Mouse (Mus musculus): Measurements from ENCODE around the gene Gm20388. TPM values are rescaled to one million over a fixed set of nuclear protein-coding genes. Genes with fewer than 3 reads are reported as not detected.

Gm20388 gene
- polyA plus RNA-seq, 1 experiment from 2014 or later = not detected

DNA sequence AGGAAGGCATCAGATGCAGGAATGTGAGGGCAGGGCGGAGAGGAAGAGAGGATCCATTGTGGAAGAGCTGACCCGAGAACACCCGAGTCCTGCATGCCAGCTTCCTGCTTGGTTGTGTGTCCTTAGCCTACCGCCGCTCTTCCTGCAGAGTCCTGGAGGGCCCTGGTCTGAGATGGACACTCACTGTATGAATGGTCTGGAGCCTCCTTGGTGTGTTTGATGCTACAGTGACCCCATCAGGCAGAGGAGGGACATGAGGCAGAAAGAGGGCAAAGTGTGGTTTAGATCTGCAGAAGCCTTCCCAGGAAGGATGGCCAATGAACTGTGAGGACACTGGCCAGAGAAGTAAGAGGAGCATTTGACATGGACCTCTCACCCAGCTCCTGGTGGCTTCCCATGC is 3244.5 kb downstream of the Gm20388 start:
- 72% methylated on average over 5 of the region's 5 CpGs for WGBS
- H3K27ac ChIP-seq (replicated peaks in 1 of 2; ENCODE audit: control insufficient read depth in 1 of 2, insufficient read depth in 1 of 2, low read depth in 2 of 2, low read length in 2 of 2) = no peak overlapping the region
- no peaks in the 10 kb centered on the region for H3K36me3 ChIP-seq (ENCODE audit: control insufficient read depth, insufficient read depth, low read length)
- no peaks in the 10 kb centered on the region for H3K27me3 ChIP-seq (ENCODE audit: control insufficient read depth, insufficient read depth, low read length)
- no peak overlapping the region for H3K9ac ChIP-seq (ENCODE audit: low read length)
- H3K4me1 ChIP-seq (ENCODE audit: control insufficient read depth in 2 of 2, insufficient read depth in 2 of 2, low read length in 2 of 2) = peaks cover 24 to 25% of the 10 kb centered on the region in 2 experiments
- ATAC-seq (ENCODE audit: insufficient number of reproducible peaks, insufficient read depth, low FRiP score, low read depth) = no peak
- H3K9me3 ChIP-seq (ENCODE audit: control insufficient read depth, low read length) = no peaks in the 10 kb centered on the region
- H3K4me2 ChIP-seq (ENCODE audit: low read length) = no peak overlapping the region
- H3K4me3 ChIP-seq (ENCODE audit: control insufficient read depth in 1 of 2, insufficient read depth in 1 of 2, low read depth in 1 of 2, low read length in 2 of 2) = no peak overlapping the region

DNA sequence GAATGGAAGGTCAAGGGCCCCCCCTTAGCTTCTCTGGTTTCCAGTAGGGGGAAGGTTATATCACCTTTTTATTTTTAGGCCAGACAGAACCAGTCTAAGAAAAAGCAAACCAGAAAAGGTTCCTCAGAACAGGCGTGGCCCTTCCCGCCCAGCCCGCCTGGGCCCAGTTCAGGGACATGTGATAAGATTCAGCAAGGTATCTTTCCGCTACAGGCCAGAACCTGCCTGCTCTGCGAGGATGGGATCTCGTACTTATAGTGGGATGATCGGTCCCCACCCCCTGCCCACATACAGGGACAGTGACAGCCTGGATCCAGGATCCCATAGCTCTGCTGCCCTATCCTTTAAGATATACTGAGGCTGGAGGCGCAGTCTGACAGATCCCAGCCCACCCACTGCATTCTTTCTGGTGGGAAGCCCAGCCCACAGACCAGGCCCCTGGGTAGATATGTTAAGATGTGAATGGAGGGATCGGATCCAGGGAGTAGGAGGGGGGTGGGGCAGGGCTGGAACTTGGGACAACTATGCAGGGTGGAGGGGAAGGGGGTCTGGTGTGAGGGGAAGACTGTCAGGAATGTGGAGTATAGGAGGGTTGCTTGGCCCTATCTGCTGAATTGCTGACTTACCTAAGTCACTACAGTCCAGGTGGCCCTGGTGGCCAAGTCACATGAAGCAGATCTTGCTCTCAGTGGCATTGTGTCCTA is 3245.6 kb downstream of the Gm20388 start:
- H3K27ac ChIP-seq (replicated peaks in 1 of 2; ENCODE audit: control insufficient read depth in 1 of 2, insufficient read depth in 1 of 2, low read depth in 2 of 2, low read length in 2 of 2) = no peak overlapping the region
- H3K9ac ChIP-seq (ENCODE audit: low read length) = peak overlapping the region; percentile 22; the same call in 1 of the 2 replicates
- no peaks in the 10 kb centered on the region for H3K36me3 ChIP-seq (ENCODE audit: control insufficient read depth, insufficient read depth, low read length)
- peaks cover 24 to 25% of the 10 kb centered on the region in 2 experiments for H3K4me1 ChIP-seq (ENCODE audit: control insufficient read depth in 2 of 2, insufficient read depth in 2 of 2, low read length in 2 of 2)
- no peak overlapping the region for H3K4me3 ChIP-seq (ENCODE audit: control insufficient read depth in 1 of 2, insufficient read depth in 1 of 2, low read depth in 1 of 2, low read length in 2 of 2)
- no peaks in the 10 kb centered on the region for H3K27me3 ChIP-seq (ENCODE audit: control insufficient read depth, insufficient read depth, low read length)
- 40% methylated on average over 9 of the region's 9 CpGs for WGBS
- ATAC-seq (ENCODE audit: insufficient number of reproducible peaks, insufficient read depth, low FRiP score, low read depth) = no peak
- H3K4me2 ChIP-seq (ENCODE audit: low read length) = no peak overlapping the region
- no peaks in the 10 kb centered on the region for H3K9me3 ChIP-seq (ENCODE audit: control insufficient read depth, low read length)

DNA sequence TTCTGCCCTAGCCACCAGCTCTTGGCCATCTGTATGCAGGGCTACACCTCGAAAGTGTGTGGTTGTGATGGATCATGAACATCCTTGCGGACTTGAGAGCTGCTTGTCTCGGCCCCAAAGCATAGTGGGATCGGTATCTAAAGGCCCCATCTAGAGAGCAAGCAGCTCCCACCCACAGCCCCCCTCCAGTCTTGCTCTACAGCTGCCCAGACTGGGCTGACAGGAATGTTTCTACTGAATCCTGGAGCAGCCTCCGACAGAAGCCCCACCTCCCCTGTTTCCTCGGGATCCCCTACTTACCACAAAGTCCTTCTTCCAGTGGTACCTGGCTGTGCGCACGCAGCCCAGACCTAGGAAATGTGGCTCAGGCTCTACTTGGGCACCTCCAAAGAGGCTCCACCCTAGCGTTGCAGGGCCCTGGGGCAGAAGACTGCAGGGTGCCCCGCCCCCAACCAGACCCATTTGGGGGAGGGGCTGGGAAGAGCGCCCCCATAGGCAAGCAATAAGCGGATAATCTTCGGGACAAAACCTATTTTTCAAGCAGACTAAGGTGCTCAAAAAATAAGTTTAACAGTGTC is 3247.3 kb downstream of the Gm20388 start, which contains the start of gene Sult5a1:
TSS of gene Sult5a1 (minus strand) at position 428 of the 578 bp plus-strand sequence.
- H3K36me3 ChIP-seq (ENCODE audit: control insufficient read depth, insufficient read depth, low read length) = no peaks in the 10 kb centered on the region
- H3K9ac ChIP-seq (ENCODE audit: low read length) = peak within 1 kb of the TSS; percentile 21; the same call in 1 of the 2 replicates
- WGBS = 36% methylated on average over 13 of the region's 13 CpGs

DNA sequence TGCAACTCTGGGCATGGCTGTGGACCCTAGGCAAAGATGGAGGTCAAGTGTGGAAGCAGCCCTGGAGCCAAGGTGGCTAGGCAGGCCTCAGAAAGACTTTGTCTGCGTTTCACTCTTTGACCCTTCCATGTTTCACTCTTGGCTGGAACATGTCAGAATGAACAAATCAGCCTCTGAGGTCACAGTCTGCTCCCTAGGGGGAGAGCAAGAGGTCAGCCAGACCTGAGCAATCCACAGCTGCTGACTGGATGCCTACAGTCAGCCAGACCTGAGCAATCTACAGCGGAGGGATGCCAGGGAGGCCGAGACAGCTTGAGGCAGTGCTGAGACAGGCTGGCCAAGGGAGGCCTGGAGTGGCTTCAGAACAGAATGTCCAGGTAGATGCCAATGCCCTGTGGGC is 3270.8 kb downstream of the Gm20388 start:
- WGBS = 74% methylated on average over 3 of the region's 3 CpGs
- no peak overlapping the region for H3K9ac ChIP-seq (ENCODE audit: low read length)
- no peak overlapping the region for H3K4me2 ChIP-seq (ENCODE audit: low read length)
- H3K27ac ChIP-seq (replicated peaks in 1 of 2; ENCODE audit: control insufficient read depth in 1 of 2, insufficient read depth in 1 of 2, low read depth in 2 of 2, low read length in 2 of 2) = no peak overlapping the region
- peaks cover 0 to 8% of the 10 kb centered on the region in 2 experiments; a peak in 3 of 4 replicates for H3K4me1 ChIP-seq (ENCODE audit: control insufficient read depth in 2 of 2, insufficient read depth in 2 of 2, low read length in 2 of 2)
- H3K36me3 ChIP-seq (ENCODE audit: control insufficient read depth, insufficient read depth, low read length) = no peaks in the 10 kb centered on the region
- H3K27me3 ChIP-seq (ENCODE audit: control insufficient read depth, insufficient read depth, low read length) = no peaks in the 10 kb centered on the region
- ATAC-seq (ENCODE audit: insufficient number of reproducible peaks, insufficient read depth, low FRiP score, low read depth) = 0 out of 2 replicates have a peak, but pooled peaks have one; percentile 17
- no peak overlapping the region for H3K4me3 ChIP-seq (ENCODE audit: control insufficient read depth in 1 of 2, insufficient read depth in 1 of 2, low read depth in 1 of 2, low read length in 2 of 2)
- H3K9me3 ChIP-seq (ENCODE audit: control insufficient read depth, low read length) = peaks cover 3% of the 10 kb centered on the region; the same call in 1 of the 2 replicates

More for the DNA sequence above, 3247.3 kb downstream of the Gm20388 start, which contains the start of gene Sult5a1:
- Histone ChIP-seq H3K4me2 (ENCODE audit: low read length) (peak within 1 kb of the TSS; percentile 50), H3K9me3 (ENCODE audit: control insufficient read depth, low read length) (no peaks in the 10 kb centered on the region), H3K4me1 (ENCODE audit: control insufficient read depth in 2 of 2, insufficient read depth in 2 of 2, low read length in 2 of 2) (peaks cover 24 to 25% of the 10 kb centered on the region in 2 experiments), H3K4me3 (ENCODE audit: control insufficient read depth in 1 of 2, insufficient read depth in 1 of 2, low read depth in 1 of 2, low read length in 2 of 2) (peak within 1 kb of the TSS; percentile 14 to 23; a peak in 2 of 4 replicates), H3K27ac (replicated peaks in 1 of 2; ENCODE audit: control insufficient read depth in 1 of 2, insufficient read depth in 1 of 2, low read depth in 2 of 2, low read length in 2 of 2) (peak within 1 kb of the TSS; percentile 14 to 38), H3K27me3 (ENCODE audit: control insufficient read depth, insufficient read depth, low read length) (no peaks in the 10 kb centered on the region)
- no peak for ATAC-seq (ENCODE audit: insufficient number of reproducible peaks, insufficient read depth, low FRiP score, low read depth)

DNA sequence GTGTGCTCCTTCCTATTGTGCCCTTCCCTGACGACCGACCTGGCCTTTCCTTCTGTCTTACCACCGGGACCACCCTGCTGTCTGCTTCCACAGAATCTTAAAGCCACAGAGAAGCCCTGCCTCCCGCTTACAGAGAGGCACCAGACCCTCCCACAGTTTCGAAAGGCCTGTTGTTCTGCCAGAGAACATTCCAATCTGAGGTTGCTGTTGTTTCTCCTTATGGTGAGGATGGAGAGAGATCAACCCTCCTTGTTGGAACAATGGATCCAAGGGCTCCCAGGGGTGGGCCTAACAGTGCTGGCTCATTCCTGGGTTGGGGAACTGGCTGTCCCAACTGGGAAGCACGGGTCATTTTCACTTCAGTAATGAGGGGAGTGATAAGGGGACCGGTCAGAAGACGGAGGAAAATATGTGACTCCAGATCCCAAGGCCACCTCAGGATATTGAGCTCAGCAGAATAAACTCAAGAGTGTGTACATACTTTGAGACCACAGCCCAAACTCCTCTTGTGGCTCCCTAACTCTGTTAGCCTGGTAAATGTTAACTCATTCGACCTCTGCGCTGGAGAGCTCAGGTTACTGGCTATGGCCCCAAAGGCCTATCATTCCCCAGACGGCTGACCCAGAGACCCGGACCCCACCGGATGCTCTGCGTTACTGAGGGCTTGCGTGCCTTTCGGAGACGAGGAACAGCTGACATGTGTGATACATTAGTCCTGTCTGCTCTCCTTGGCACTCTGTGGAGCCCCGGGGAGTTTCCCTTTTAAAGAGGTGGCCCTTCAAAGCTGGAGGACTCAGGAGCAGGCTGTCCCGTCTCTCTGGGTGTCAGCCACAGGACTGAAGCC is 3275.1 kb downstream of the Gm20388 start, which contains the start of gene Dpep1:
TSS of gene Dpep1 (plus strand) at position 677 of the 844 bp plus-strand sequence.
- Histone ChIP-seq H3K9ac (ENCODE audit: low read length) (no peak within 1 kb of the TSS; the same call in 1 of the 2 replicates), H3K4me1 (ENCODE audit: control insufficient read depth in 2 of 2, insufficient read depth in 2 of 2, low read length in 2 of 2) (peaks cover 4 to 9% of the 10 kb centered on the region in 2 experiments; a peak in 3 of 4 replicates), H3K9me3 (ENCODE audit: control insufficient read depth, low read length) (no peaks in the 10 kb centered on the region), H3K36me3 (ENCODE audit: control insufficient read depth, insufficient read depth, low read length) (no peaks in the 10 kb centered on the region), H3K27ac (replicated peaks in 1 of 2; ENCODE audit: control insufficient read depth in 1 of 2, insufficient read depth in 1 of 2, low read depth in 2 of 2, low read length in 2 of 2) (peak within 1 kb of the TSS; percentile 25 to 28; a peak in 3 of 4 replicates), H3K4me2 (ENCODE audit: low read length) (no peak within 1 kb of the TSS), H3K4me3 (ENCODE audit: control insufficient read depth in 1 of 2, insufficient read depth in 1 of 2, low read depth in 1 of 2, low read length in 2 of 2) (no peak within 1 kb of the TSS), H3K27me3 (ENCODE audit: control insufficient read depth, insufficient read depth, low read length) (no peaks in the 10 kb centered on the region)
- WGBS = 34% methylated on average over 19 of the region's 19 CpGs
- ATAC-seq (ENCODE audit: insufficient number of reproducible peaks, insufficient read depth, low FRiP score, low read depth) = no peak

DNA sequence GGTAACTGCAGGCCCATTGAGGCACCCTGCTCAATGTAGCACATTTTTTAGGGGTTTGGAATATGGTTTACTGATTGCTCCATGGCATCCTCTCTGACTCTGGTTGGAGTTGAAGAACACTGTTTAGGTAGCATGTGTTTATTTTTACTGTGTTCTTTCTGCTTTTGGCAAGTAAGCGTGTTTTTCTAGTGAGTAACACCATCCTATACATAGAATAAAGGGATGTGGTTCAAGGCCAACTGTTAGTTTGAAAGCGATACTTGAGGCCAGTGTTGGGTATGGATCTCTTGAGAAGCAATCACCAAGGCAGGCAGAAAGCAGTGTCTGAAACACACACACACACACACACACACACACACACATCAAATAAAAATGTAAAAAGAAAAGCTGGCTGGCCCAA is 3277.4 kb downstream of the Gm20388 start:
- H3K4me3 ChIP-seq (ENCODE audit: control insufficient read depth in 1 of 2, insufficient read depth in 1 of 2, low read depth in 1 of 2, low read length in 2 of 2) = no peak overlapping the region

DNA sequence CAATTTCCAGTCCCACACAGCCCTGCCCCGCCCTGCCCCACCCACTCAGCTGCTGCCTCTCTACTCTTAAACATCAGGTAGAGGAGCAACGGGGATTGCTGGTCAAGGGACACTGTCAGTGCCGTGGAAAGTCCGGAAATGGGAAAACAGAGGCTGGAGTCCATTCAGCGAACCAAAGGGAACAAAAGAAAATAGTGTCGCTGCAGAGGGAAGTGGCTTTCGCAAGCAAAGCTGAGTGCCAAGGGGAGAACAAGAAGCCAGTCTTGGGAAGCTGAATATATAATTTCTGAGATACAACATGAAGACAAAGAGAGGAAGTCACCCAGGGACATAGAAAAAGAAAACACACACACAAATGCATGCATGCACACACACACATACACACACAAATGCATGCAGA is 3278.2 kb downstream of the Gm20388 start:
- Histone ChIP-seq H3K9me3 (ENCODE audit: control insufficient read depth, low read length) (no peaks in the 10 kb centered on the region), H3K4me1 (ENCODE audit: control insufficient read depth in 2 of 2, insufficient read depth in 2 of 2, low read length in 2 of 2) (peaks cover 4 to 9% of the 10 kb centered on the region in 2 experiments; a peak in 3 of 4 replicates), H3K27me3 (ENCODE audit: control insufficient read depth, insufficient read depth, low read length) (no peaks in the 10 kb centered on the region), H3K4me3 (ENCODE audit: control insufficient read depth in 1 of 2, insufficient read depth in 1 of 2, low read depth in 1 of 2, low read length in 2 of 2) (no peak overlapping the region), H3K9ac (ENCODE audit: low read length) (no peak overlapping the region), H3K27ac (replicated peaks in 1 of 2; ENCODE audit: control insufficient read depth in 1 of 2, insufficient read depth in 1 of 2, low read depth in 2 of 2, low read length in 2 of 2) (no peak overlapping the region), H3K4me2 (ENCODE audit: low read length) (no peak overlapping the region), H3K36me3 (ENCODE audit: control insufficient read depth, insufficient read depth, low read length) (no peaks in the 10 kb centered on the region)
- ATAC-seq (ENCODE audit: insufficient number of reproducible peaks, insufficient read depth, low FRiP score, low read depth) = no peak
- WGBS = 79% methylated on average over 7 of the region's 7 CpGs

More for the DNA sequence above, 3277.4 kb downstream of the Gm20388 start:
- no peaks in the 10 kb centered on the region for H3K36me3 ChIP-seq (ENCODE audit: control insufficient read depth, insufficient read depth, low read length)
- no peak overlapping the region for H3K9ac ChIP-seq (ENCODE audit: low read length)
- no peaks in the 10 kb centered on the region for H3K27me3 ChIP-seq (ENCODE audit: control insufficient read depth, insufficient read depth, low read length)
- peaks cover 4 to 9% of the 10 kb centered on the region in 2 experiments; a peak in 3 of 4 replicates for H3K4me1 ChIP-seq (ENCODE audit: control insufficient read depth in 2 of 2, insufficient read depth in 2 of 2, low read length in 2 of 2)
- 87% methylated on average over 2 of the region's 2 CpGs for WGBS
- no peak for ATAC-seq (ENCODE audit: insufficient number of reproducible peaks, insufficient read depth, low FRiP score, low read depth)
- H3K9me3 ChIP-seq (ENCODE audit: control insufficient read depth, low read length) = no peaks in the 10 kb centered on the region
- no peak overlapping the region for H3K27ac ChIP-seq (replicated peaks in 1 of 2; ENCODE audit: control insufficient read depth in 1 of 2, insufficient read depth in 1 of 2, low read depth in 2 of 2, low read length in 2 of 2)
- no peak overlapping the region for H3K4me2 ChIP-seq (ENCODE audit: low read length)

Data from heart, embryonic 14.5 days (tissue).